Mouse (Mus musculus) MEL (cell line): Measurements from ENCODE around the gene Gje1. TPM values are rescaled to one million over a fixed set of nuclear protein-coding genes. Genes with fewer than 3 reads are reported as not detected.

Experiments used
- DNase-seq: peaks from one replicate; pipeline ENCODE4 v3.0.0; 2011; ENCODE audit warnings: low read depth, low spot score
- H3K27ac ChIP-seq: 2 replicates; pipeline ENCODE4 v1.5.1; 2012; ENCODE audit warnings: low read depth, mild to moderate bottlenecking, control low read depth, low read length, moderate library complexity; ENCODE audit not compliant: control insufficient read depth
- H3K27me3 ChIP-seq, 2 experiments: fragments of 150-350 bp in 1 of 2; sonication (generic) in 1 of 2; 2 replicates each; pipeline ENCODE4 v1.6.1; 2012; ENCODE audit warnings: low read length in 2 of 2, mild to moderate bottlenecking in 2 of 2, improper control_type of control experiment in 1 of 2, moderate library complexity in 1 of 2; ENCODE audit not compliant: insufficient read depth in 2 of 2, control insufficient read depth in 1 of 2
- H3K36me3 ChIP-seq, 2 experiments: 2 replicates each; pipeline ENCODE4 v1.6.1; 2012 to 2014; ENCODE audit warnings: low read length in 2 of 2, improper control_type of control experiment in 1 of 2, inconsistent platforms in 1 of 2, mild to moderate bottlenecking in 1 of 2; ENCODE audit not compliant: insufficient read depth in 2 of 2, control insufficient read depth in 1 of 2
- H3K4me1 ChIP-seq, 2 experiments: fragments of 150-350 bp in 1 of 2; sonication (generic) in 1 of 2; 2 replicates each; pipeline ENCODE4 v1.6.1; 2012; ENCODE audit warnings: low read length in 2 of 2, improper control_type of control experiment in 1 of 2, mild to moderate bottlenecking in 1 of 2; ENCODE audit not compliant: insufficient read depth in 2 of 2, control insufficient read depth in 1 of 2
- H3K4me3 ChIP-seq, 2 experiments: fragments of 150-350 bp in 1 of 2; sonication (generic) in 1 of 2; 2 replicates each; pipeline ENCODE4 v1.5.1; 2012; ENCODE audit warnings: low read depth in 2 of 2, low read length in 2 of 2, mild to moderate bottlenecking in 2 of 2, moderate library complexity in 2 of 2, control low read depth in 1 of 2, improper control_type of control experiment in 1 of 2; ENCODE audit not compliant: control insufficient read depth in 1 of 2, insufficient read depth in 1 of 2
- H3K79me2 ChIP-seq: 2 replicates; pipeline ENCODE4 v1.6.1; 2012; ENCODE audit warnings: mild to moderate bottlenecking, low read length, moderate library complexity; ENCODE audit not compliant: control insufficient read depth, poor library complexity, insufficient read depth
- H3K9ac ChIP-seq: 2 replicates; pipeline ENCODE4 v1.6.1; 2012; ENCODE audit warnings: low read depth, mild to moderate bottlenecking, control low read depth, low read length, moderate library complexity; ENCODE audit not compliant: control insufficient read depth, poor library complexity, severe bottlenecking
- H3K9me3 ChIP-seq: fragments of 150-350 bp; sonication (generic); replicated peaks from 2 replicates; pipeline ENCODE4 v1.6.1; 2012; ENCODE audit warnings: mild to moderate bottlenecking, low read length, improper control_type of control experiment, moderate library complexity; ENCODE audit not compliant: insufficient read depth
- BHLHE40 ChIP-seq: IDR thresholded peaks from 2 replicates; pipeline ENCODE4 v1.6.1; 2012; ENCODE audit warnings: low read depth, mild to moderate bottlenecking, inconsistent platforms, low read length, improper control_type of control experiment, borderline replicate concordance
- CHD2 ChIP-seq: IDR thresholded peaks from 2 replicates; pipeline ENCODE4 v1.6.1; 2011; ENCODE audit warnings: low read length, improper control_type of control experiment
- E2F4 ChIP-seq: IDR thresholded peaks from 2 replicates; pipeline ENCODE4 v1.6.1; 2011; ENCODE audit warnings: low read depth, low read length, improper control_type of control experiment, borderline replicate concordance
- ELF1 ChIP-seq: IDR thresholded peaks from 2 replicates; pipeline ENCODE4 v1.6.1; 2014; ENCODE audit warnings: low read depth, mild to moderate bottlenecking, inconsistent platforms, low read length, improper control_type of control experiment, moderate library complexity
- ETS1 ChIP-seq: IDR thresholded peaks from 2 replicates; pipeline ENCODE4 v1.6.1; 2012; ENCODE audit warnings: low read depth, mild to moderate bottlenecking, inconsistent platforms, low read length, improper control_type of control experiment, moderate library complexity
- GABPA ChIP-seq: IDR thresholded peaks from 2 replicates; pipeline ENCODE4 v1.6.1; 2012; ENCODE audit warnings: low read depth, mild to moderate bottlenecking, inconsistent platforms, low read length, improper control_type of control experiment, moderate library complexity
- GATA1 ChIP-seq: IDR thresholded peaks from 2 replicates; pipeline ENCODE4 v1.6.1; 2011; ENCODE audit warnings: low read depth, low read length, improper control_type of control experiment
- HCFC1 ChIP-seq: IDR thresholded peaks from 2 replicates; pipeline ENCODE4 v1.6.1; 2012; ENCODE audit warnings: low read depth, mild to moderate bottlenecking, inconsistent platforms, low read length, improper control_type of control experiment, moderate library complexity
- JUND ChIP-seq: IDR thresholded peaks from 2 replicates; pipeline ENCODE4 v1.6.1; 2011; ENCODE audit warnings: low read depth, mild to moderate bottlenecking, improper control_type of control experiment, low read length
- KAT2A ChIP-seq: conservative IDR thresholded peaks from 2 replicates; pipeline ENCODE4 v1.6.1; 2012; ENCODE audit warnings: low read depth, low read length, improper control_type of control experiment, inconsistent platforms
- MAFK ChIP-seq: IDR thresholded peaks from 2 replicates; pipeline ENCODE4 v1.6.1; 2011; ENCODE audit warnings: low read depth, mild to moderate bottlenecking, low read length, improper control_type of control experiment, borderline replicate concordance
- MAX ChIP-seq: IDR thresholded peaks from 2 replicates; pipeline ENCODE4 v1.6.1; 2011; ENCODE audit warnings: low read length, improper control_type of control experiment
- MAZ ChIP-seq: IDR thresholded peaks from 2 replicates; pipeline ENCODE4 v1.6.1; 2012; ENCODE audit warnings: low read depth, mild to moderate bottlenecking, inconsistent platforms, low read length, improper control_type of control experiment
- MXI1 ChIP-seq: IDR thresholded peaks from 2 replicates; pipeline ENCODE4 v1.6.1; 2011; ENCODE audit warnings: mild to moderate bottlenecking, low read depth, low read length, improper control_type of control experiment
- MYB ChIP-seq: IDR thresholded peaks from 2 replicates; pipeline ENCODE4 v1.6.1; 2011; ENCODE audit warnings: mild to moderate bottlenecking, low read depth, low read length, improper control_type of control experiment
- MYC ChIP-seq: IDR thresholded peaks from 2 replicates; pipeline ENCODE4 v1.6.1; 2011; ENCODE audit warnings: low read depth, mild to moderate bottlenecking, low read length, improper control_type of control experiment, moderate library complexity
- NELFE ChIP-seq: IDR thresholded peaks from 2 replicates; pipeline ENCODE4 v1.6.1; 2011; ENCODE audit warnings: low read depth, low read length, improper control_type of control experiment
- NRF1 ChIP-seq: IDR thresholded peaks from 2 replicates; pipeline ENCODE4 v1.6.1; 2014; ENCODE audit warnings: low read depth, mild to moderate bottlenecking, inconsistent platforms, low read length, improper control_type of control experiment, moderate library complexity; ENCODE audit not compliant: poor library complexity, insufficient read depth, severe bottlenecking
- POLR2AphosphoS2 ChIP-seq: IDR thresholded peaks from 2 replicates; pipeline ENCODE4 v1.6.1; 2011; ENCODE audit warnings: low read length, improper control_type of control experiment
- RAD21 ChIP-seq: IDR thresholded peaks from 2 replicates; pipeline ENCODE4 v1.6.1; 2011; ENCODE audit warnings: mild to moderate bottlenecking, low read depth, low read length, improper control_type of control experiment
- RCOR1 ChIP-seq: IDR thresholded peaks from 2 replicates; pipeline ENCODE4 v1.6.1; 2012; ENCODE audit warnings: low read depth, mild to moderate bottlenecking, inconsistent platforms, low read length, improper control_type of control experiment
- SIN3A ChIP-seq: IDR thresholded peaks from 2 replicates; pipeline ENCODE4 v1.6.1; 2012; ENCODE audit warnings: low read length, improper control_type of control experiment, inconsistent platforms
- SMC3 ChIP-seq: IDR thresholded peaks from 2 replicates; pipeline ENCODE4 v1.6.1; 2011; ENCODE audit warnings: low read depth, low read length, improper control_type of control experiment
- TBP ChIP-seq: IDR thresholded peaks from 2 replicates; pipeline ENCODE4 v1.8.0; 2011; ENCODE audit warnings: low read depth, low read length, improper control_type of control experiment
- UBTF ChIP-seq: IDR thresholded peaks from 2 replicates; pipeline ENCODE4 v1.6.1; 2012; ENCODE audit warnings: low read depth, mild to moderate bottlenecking, inconsistent platforms, low read length, improper control_type of control experiment, moderate library complexity, borderline replicate concordance; ENCODE audit not compliant: insufficient read depth
- USF1 ChIP-seq: IDR thresholded peaks from 2 replicates; pipeline ENCODE4 v1.6.1; 2014; ENCODE audit warnings: low read depth, mild to moderate bottlenecking, inconsistent platforms, low read length, improper control_type of control experiment, moderate library complexity
- USF2 ChIP-seq, 2 experiments: IDR thresholded peaks; 2 replicates each; pipeline ENCODE4 v1.6.1; 2011 to 2012; ENCODE audit warnings: improper control_type of control experiment in 2 of 2, low read length in 2 of 2, borderline replicate concordance in 1 of 2, inconsistent platforms in 1 of 2, low read depth in 1 of 2, mild to moderate bottlenecking in 1 of 2; ENCODE audit not compliant: insufficient read depth in 1 of 2
- ZC3H11A ChIP-seq: IDR thresholded peaks from 2 replicates; pipeline ENCODE4 v1.6.1; 2012; ENCODE audit warnings: low read depth, mild to moderate bottlenecking, inconsistent platforms, low read length, improper control_type of control experiment
- ZKSCAN1 ChIP-seq: IDR thresholded peaks from 2 replicates; pipeline ENCODE4 v1.6.1; 2012; ENCODE audit warnings: low read depth, mild to moderate bottlenecking, inconsistent platforms, low read length, improper control_type of control experiment, moderate library complexity
- ZMIZ1 ChIP-seq: IDR thresholded peaks from 2 replicates; pipeline ENCODE4 v1.6.1; 2012; ENCODE audit warnings: low read depth, mild to moderate bottlenecking, inconsistent platforms, low read length, improper control_type of control experiment, moderate library complexity
- polyA plus RNA-seq, 2 experiments: library from polyadenylated mRNA; stranded (reverse) in 1 of 2; unstranded in 1 of 2; fragments of >175 nt in 1 of 2; fragments of >200 nt in 1 of 2; gene quantifications; 2 replicates each; pipeline versions ENCODE4 v1.2.1 to v1.2.4; 2012; ENCODE audit warnings: low replicate concordance in 2 of 2, low read depth in 1 of 2; ENCODE audit not compliant: insufficient read length in 2 of 2, insufficient read depth in 1 of 2, missing spikeins in 1 of 2
- total RNA-seq: library from RNA; depleted of rRNA; stranded (reverse); fragments of 300-350 nt; gene quantifications from 2 replicates; pipeline ENCODE4 v1.2.3, GENCODE M21; 2012

Gje1 gene
- total and polyA plus RNA-seq, 3 experiments, result not detected

DNA sequence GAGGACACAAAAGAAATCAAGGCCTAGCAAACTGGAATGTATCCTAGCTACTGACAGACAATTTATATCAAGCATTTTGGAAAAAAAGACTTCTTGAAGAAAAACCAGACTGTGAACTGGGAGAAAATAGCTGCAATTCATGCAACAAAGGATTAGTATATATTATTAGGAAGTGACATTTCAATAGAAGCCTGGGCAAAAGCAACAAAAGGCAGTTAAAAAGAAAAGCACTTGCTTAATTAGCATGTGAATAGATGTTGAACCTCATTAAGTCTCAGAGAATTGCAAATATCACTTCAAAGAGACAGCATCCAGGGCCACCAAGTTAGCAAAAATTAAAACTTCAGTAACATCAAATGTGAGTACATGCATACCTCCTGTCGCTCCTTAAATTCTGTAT lies 14.8 kb downstream of the Gje1 start:
- H3K27me3 ChIP-seq, result no peaks in the 10 kb centered on the region
- H3K36me3 ChIP-seq, result peaks cover 3 to 11% of the 10 kb centered on the region in 2 experiments; a peak in 3 of 4 replicates
- H3K27ac ChIP-seq, result no peak overlapping the region
- no peak for DNase-seq
- H3K9ac ChIP-seq, result no peak overlapping the region
- TF ChIP-seq RAD21 (no peak), MAZ (no peak), NRF1 (no peak), ZKSCAN1 (no peak), SIN3A (no peak), SMC3 (no peak), JUND (no peak), TBP (no peak), E2F4 (no peak), USF1 (no peak), ZC3H11A (no peak), ELF1 (no peak), MYC (no peak), MAX (no peak), BHLHE40 (no peak), GABPA (no peak), MAFK (no peak), HCFC1 (no peak), MXI1 (no peak), ZMIZ1 (no peak)
- TF ChIP-seq, all 39 proteins: peak for 0
- peaks cover 0 to 5% of the 10 kb centered on the region in 2 experiments; a peak in 3 of 4 replicates for H3K4me1 ChIP-seq
- no peak overlapping the region for H3K4me3 ChIP-seq
- H3K79me2 ChIP-seq, result peaks cover 23% of the 10 kb centered on the region
- no peaks in the 10 kb centered on the region for H3K9me3 ChIP-seq

DNA sequence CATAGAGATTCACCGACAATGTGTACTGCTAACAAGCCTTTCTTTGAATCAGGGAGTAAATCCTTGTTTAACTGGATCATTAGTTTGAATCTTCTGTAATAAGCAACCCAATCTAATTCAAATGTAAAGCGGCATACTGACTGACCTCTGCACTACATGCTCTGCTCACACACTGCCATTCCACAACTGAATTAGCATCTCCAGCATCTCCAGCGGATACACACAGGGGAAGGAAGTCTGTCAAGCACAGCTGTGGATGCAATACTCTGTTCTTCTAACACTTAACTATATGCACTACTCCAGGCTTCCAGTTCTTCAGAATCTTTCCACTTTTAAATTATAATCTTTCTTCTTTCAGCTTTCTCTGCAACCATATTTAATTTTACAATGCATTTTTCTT lies 27.7 kb downstream of the Gje1 start:
- Histone ChIP-seq H3K27ac (no peak overlapping the region), H3K9ac (no peak overlapping the region), H3K36me3 (peaks cover 6 to 14% of the 10 kb centered on the region in 2 experiments; a peak in 3 of 4 replicates), H3K27me3 (no peaks in the 10 kb centered on the region), H3K9me3 (no peaks in the 10 kb centered on the region), H3K79me2 (peaks cover 9% of the 10 kb centered on the region; the same call in 1 of the 2 replicates), H3K4me1 (peaks cover 4 to 10% of the 10 kb centered on the region in 2 experiments), H3K4me3 (no peak overlapping the region)
- no peak for TF ChIP-seq JUND
- no peak for TF ChIP-seq ETS1
- no peak for TF ChIP-seq KAT2A
- TF ChIP-seq SMC3, result no peak
- no peak for TF ChIP-seq GATA1
- TF ChIP-seq RCOR1, result no peak
- no peak for TF ChIP-seq TBP
- no peak for TF ChIP-seq MYB
- TF ChIP-seq UBTF, result no peak
- TF ChIP-seq CHD2, result no peak
- no peak for TF ChIP-seq NELFE
- TF ChIP-seq HCFC1, result no peak
- no peak for TF ChIP-seq USF2 (IDR thresholded peaks at IDR 0.05; ENCODE audit: borderline replicate concordance in 1 of 2, insufficient read depth in 1 of 2, low read depth in 1 of 2, low read length in 2 of 2)
- TF ChIP-seq MAZ, result no peak
- TF ChIP-seq E2F4, result no peak
- TF ChIP-seq POLR2AphosphoS2, result no peak
- no peak for TF ChIP-seq MAX
- no peak for DNase-seq
